Mouse (Mus musculus): Measurements from ENCODE around the gene Eif4enif1.

DNA sequence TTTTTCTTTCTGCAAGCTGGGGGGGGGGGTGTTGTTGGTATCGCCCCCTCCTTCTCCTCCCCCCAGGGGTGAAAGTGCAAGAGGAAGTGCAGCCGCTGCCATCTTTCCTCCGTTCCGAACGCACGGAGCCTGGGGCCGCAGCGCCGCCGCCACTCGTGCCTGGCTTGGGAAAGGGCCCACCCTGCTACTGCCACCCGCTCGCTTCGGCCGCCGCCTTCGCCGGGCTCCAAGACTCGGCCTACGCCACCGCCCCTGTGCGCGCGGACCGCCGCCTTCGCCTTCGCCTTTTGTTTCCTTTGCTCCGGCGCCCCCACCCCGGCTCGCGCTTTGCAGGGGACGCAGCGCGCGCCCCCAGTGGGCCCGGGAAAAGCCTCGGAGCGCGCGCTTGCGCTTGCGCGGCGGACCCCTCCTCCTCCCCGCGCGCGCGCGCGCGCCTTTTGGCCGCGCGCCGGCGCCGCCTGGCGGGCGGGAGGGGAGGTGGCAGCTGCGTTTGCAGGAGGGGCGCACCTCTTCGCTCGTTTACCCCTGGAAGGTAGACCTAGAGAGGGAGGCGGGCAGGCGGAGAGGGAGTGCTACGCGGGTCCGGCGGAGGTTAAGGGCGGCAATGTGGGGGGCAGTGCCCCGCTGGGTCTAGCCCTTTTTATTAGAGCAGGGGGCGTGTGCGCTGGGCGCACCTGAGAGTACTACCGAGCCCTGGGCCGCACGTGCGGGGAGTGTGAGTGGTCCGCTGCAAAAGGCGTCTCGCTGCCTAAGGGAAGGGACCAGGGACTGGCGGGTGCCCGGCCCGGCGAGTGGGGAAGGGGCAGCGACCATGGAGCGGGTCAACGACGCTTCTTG is 87.8 kb downstream of the Eif4enif1 start:
- TF ChIP-seq CTCF (IDR thresholded peaks at IDR 0.05) (peak; percentile 67), EP300 (IDR thresholded peaks at IDR 0.05) (no peak)
